8 mouse cellular contexts compared by ENCODE assay signal in genomic region chr13:67500084-67500719, GRCm38 (mm10). TPM values are rescaled to one million over a fixed set of nuclear protein-coding genes. Genes with fewer than 3 reads are reported as not detected.
DNase-seq lines count a peak whose midpoint lies in the region; ATAC-seq lines count a peak whose summit lies in the region.

Zfp58 (minus strand) TSS chr13:67500555.

- H3K36me3 ChIP-seq in hindbrain, embryonic 11.5 days (ENCODE audit: control insufficient read depth, insufficient read depth, low read length) = no peaks in the 10 kb centered on the region

- DNase-seq in Muller cell, postnatal 12 days (ENCODE audit: inconsistent ontology term) = peak; percentile 84
- peak; percentile 85 for DNase-seq in cerebellum, adult 9-11 months
- DNase-seq in frontal cortex, adult 2 months (ENCODE audit: extremely low spot score in 1 of 2, low spot score in 1 of 2) = peak; percentile 90 to 94
- peak; percentile 89 for DNase-seq in hindbrain, embryonic 11.5 days (ENCODE audit: low spot score)
- DNase-seq in layer of hippocampus, postnatal 10 days (ENCODE audit: low spot score in 2 of 2) = peak; percentile 79 to 81
- peak; percentile 91 for DNase-seq in lung, postnatal 10 days
- DNase-seq in ovary, postnatal 36 days (ENCODE audit: low spot score) = peak; percentile 68
- DNase-seq in thymus, postnatal 25 days = peak; percentile 86

- H3K4me2 ChIP-seq in hindbrain, embryonic 11.5 days (replicated peaks; ENCODE audit: low read depth, low read length) = peak within 1 kb of the TSS; percentile 73

- H3K4me3 ChIP-seq in hindbrain, embryonic 11.5 days (ENCODE audit: low read depth, low read length) = peak within 1 kb of the TSS; percentile 77

- 1% methylated on average over 22 of the region's 22 CpGs for WGBS in hindbrain, embryonic 11.5 days

- H3K9ac ChIP-seq in hindbrain, embryonic 11.5 days (ENCODE audit: low read depth, low read length) = peak within 1 kb of the TSS; percentile 70

- H3K27ac ChIP-seq in hindbrain, embryonic 11.5 days (ENCODE audit: low read depth, low read length) = no peak within 1 kb of the TSS

- no peaks in the 10 kb centered on the region for H3K9me3 ChIP-seq in hindbrain, embryonic 11.5 days (ENCODE audit: control insufficient read depth, low read length)

- H3K4me1 ChIP-seq in hindbrain, embryonic 11.5 days (replicated peaks; ENCODE audit: control insufficient read depth, insufficient read depth, low read length) = no peaks in the 10 kb centered on the region

- peak; percentile 97 for ATAC-seq in hindbrain, embryonic 11.5 days (ENCODE audit: low FRiP score)

- H3K27me3 ChIP-seq in hindbrain, embryonic 11.5 days (ENCODE audit: control insufficient read depth, insufficient read depth, low read length) = no peaks in the 10 kb centered on the region

RNA-seq across cellular contexts. Expression of gene Zfp58, which starts in this region (rescaled TPM):
- 5.6 and 5.8 TPM in 2 replicates for polyA plus RNA-seq in frontal cortex, adult 2 months (2012; rRNA removed)
- 15.4 and 15.6 TPM in 2 replicates for polyA plus RNA-seq in hindbrain, embryonic 11.5 days (2014; fragmentation: Nextera tagmentation; extraction: Ambion mirVana)
- total RNA-seq in layer of hippocampus, postnatal 10 days (2021) = 1 to 10 TPM; 5.8 to 8.0 TPM
